Mouse (Mus musculus) heart, postnatal 0 days (tissue): ENCODE results near the gene Sufu.

Experiments
- CTCF ChIP-seq: IDR thresholded peaks from 2 replicates; pipeline ENCODE4 v1.5.1; 2016; ENCODE audit warnings: antibody characterized with exemption, control low read depth, low read depth
- EP300 ChIP-seq: IDR thresholded peaks from 2 replicates; pipeline ENCODE4 v1.6.1; 2016; ENCODE audit warnings: antibody characterized with exemption, low read depth

- TF ChIP-seq EP300 (no peak), CTCF (peak; percentile 50)
Measured at GRCm38 (mm10) chr19:46482896-46483516, 86.3 kb downstream of the Sufu start.
